ENCODE assay signal across 27 mouse cellular contexts in genomic region chr13:90392415-90392814, GRCm38 (mm10).
"Had no signal": no experiment of that assay in that cellular context is flagged by ENCODE, and none has a peak within 500 bp of the region (broad histone marks: within the 10 kb centered on the region; RNA-seq: fewer than 3 reads in every experiment).

No protein-coding gene starts in this region.

- H3K4me1 ChIP-seq: embryonic facial prominence, embryonic 10.5 days; embryonic facial prominence, embryonic 12.5 days; forebrain, embryonic 10.5 days; forebrain, embryonic 12.5 days had no signal

- H3K27me3 ChIP-seq: embryonic facial prominence, embryonic 12.5 days; embryonic facial prominence, embryonic 13.5 days; embryonic facial prominence, embryonic 15.5 days; forebrain, embryonic 12.5 days; forebrain, embryonic 13.5 days; forebrain, embryonic 15.5 days had no signal

- H3K27ac ChIP-seq: embryonic facial prominence, embryonic 10.5 days; embryonic facial prominence, embryonic 12.5 days; embryonic facial prominence, embryonic 13.5 days; embryonic facial prominence, embryonic 15.5 days; forebrain, embryonic 10.5 days; forebrain, embryonic 12.5 days; forebrain, embryonic 13.5 days; forebrain, embryonic 15.5 days; gastrocnemius, adult 2 months; heart, adult 2 months had no signal

- H3K9ac ChIP-seq: embryonic facial prominence, embryonic 12.5 days; embryonic facial prominence, embryonic 13.5 days; embryonic facial prominence, embryonic 15.5 days; forebrain, embryonic 12.5 days; forebrain, embryonic 13.5 days; forebrain, embryonic 15.5 days; forebrain, postnatal 0 days had no signal

- ATAC-seq: forebrain, embryonic 13.5 days; forebrain, embryonic 14.5 days; forebrain, embryonic 15.5 days; forebrain, embryonic 16.5 days; forebrain, postnatal 0 days had no signal

- H3K36me3 ChIP-seq: embryonic facial prominence, embryonic 10.5 days; embryonic facial prominence, embryonic 12.5 days; embryonic facial prominence, embryonic 13.5 days; embryonic facial prominence, embryonic 15.5 days; forebrain, embryonic 10.5 days; forebrain, embryonic 12.5 days; forebrain, embryonic 15.5 days had no signal

- DNase-seq: cerebellum, adult 9-10 months; cerebellum, adult 9-11 months; cerebellum, postnatal 10 days; cerebellum, postnatal 14 days; cerebellum, postnatal 25 days; cerebellum, postnatal 36 days; embryo, embryonic 11 days; forebrain, postnatal 0 days; gastrocnemius, adult 2 months; gastrocnemius, postnatal 10 days; gastrocnemius, postnatal 14 days; gastrocnemius, postnatal 25 days; gastrocnemius, postnatal 36 days; heart, adult 11 months; heart, adult 18-20 months; heart, adult 2 months had no signal

- H3K4me3 ChIP-seq: embryonic facial prominence, embryonic 10.5 days; embryonic facial prominence, embryonic 12.5 days; embryonic facial prominence, embryonic 13.5 days; embryonic facial prominence, embryonic 15.5 days; erythroblast, embryonic 14.5 days; forebrain, embryonic 10.5 days; forebrain, embryonic 12.5 days; forebrain, embryonic 13.5 days; forebrain, embryonic 15.5 days; gastrocnemius, adult 2 months; heart, adult 2 months had no signal

- H3K4me2 ChIP-seq: embryonic facial prominence, embryonic 12.5 days; embryonic facial prominence, embryonic 13.5 days; embryonic facial prominence, embryonic 15.5 days; forebrain, embryonic 12.5 days; forebrain, embryonic 13.5 days; forebrain, embryonic 15.5 days had no signal

- H3K9me3 ChIP-seq: embryonic facial prominence, embryonic 10.5 days; embryonic facial prominence, embryonic 12.5 days; embryonic facial prominence, embryonic 13.5 days; embryonic facial prominence, embryonic 15.5 days; forebrain, embryonic 10.5 days; forebrain, embryonic 12.5 days; forebrain, embryonic 13.5 days; forebrain, embryonic 15.5 days had no signal
